Mouse (Mus musculus) bone marrow, adult 2 months (tissue): Measurements from ENCODE around the gene Cenpm.

ENCODE experiments used
- CTCF ChIP-seq: fragments of 200-500 bp; IDR thresholded peaks from 2 replicates; pipeline ENCODE4 v1.5.1; 2011; ENCODE audit warnings: low read length, control low read depth; ENCODE audit not compliant: control insufficient read depth, insufficient read depth
- POLR2A ChIP-seq: fragments of 200-500 bp; IDR thresholded peaks from 2 replicates; pipeline ENCODE4 v1.6.1; 2011; ENCODE audit warnings: low read depth, mild to moderate bottlenecking, control low read depth, low read length, borderline replicate concordance; ENCODE audit not compliant: control insufficient read depth

DNA sequence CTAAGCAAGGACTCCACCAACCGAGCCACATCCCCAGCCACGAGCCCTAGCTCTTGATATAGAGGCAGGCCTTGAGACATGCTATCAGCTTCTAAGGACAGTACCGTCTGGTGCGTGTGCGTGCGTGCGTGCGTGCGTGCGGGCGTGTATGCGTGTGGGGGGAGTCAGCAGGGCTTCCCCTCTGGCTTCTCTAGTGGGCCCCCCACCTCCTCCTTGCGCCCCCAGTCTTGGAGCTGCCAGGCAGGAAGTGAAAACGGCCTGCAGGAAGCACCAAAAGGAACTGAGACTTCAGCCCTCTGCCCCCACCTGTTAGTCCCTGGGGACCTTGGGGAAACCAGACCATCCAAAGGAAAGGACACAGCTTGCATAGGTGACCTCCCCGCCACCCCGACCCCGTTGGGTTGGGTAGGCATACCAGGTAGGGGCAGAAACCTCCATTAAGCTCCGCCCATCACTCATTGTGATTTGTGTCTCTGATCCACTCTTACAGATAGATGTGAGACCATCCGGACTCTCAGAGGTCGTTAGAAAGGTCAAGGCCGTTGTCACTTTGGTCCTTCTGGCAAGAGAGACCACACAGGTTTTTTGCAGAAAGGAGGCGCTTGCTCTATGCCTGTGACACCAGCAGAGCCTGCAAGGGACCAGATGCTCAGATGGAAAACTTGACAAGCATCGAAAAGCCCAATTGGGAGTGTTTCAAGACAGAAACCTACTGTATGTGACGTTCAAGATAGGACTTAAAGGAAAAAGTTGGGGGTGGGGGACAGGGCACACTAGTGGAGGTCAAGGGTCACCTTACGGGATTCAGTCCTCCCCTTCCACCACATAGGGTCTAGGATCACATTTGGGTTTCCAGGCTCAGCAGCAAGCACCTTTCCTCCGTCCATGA, 25.5 kb downstream of the Cenpm start:
- TF ChIP-seq POLR2A (no peak), CTCF (no peak)
